Mouse (Mus musculus) megakaryocyte-erythroid progenitor cell, adult 5 weeks (primary cell): ENCODE results near the gene Gm5458. TPM values are rescaled to one million over a fixed set of nuclear protein-coding genes. Genes with fewer than 3 reads are reported as not detected.

Source experiments
- polyA plus RNA-seq: library from polyadenylated mRNA; stranded (reverse); fragments of >175 nt; gene quantifications from 2 replicates; pipeline ENCODE4 v1.2.3, GENCODE M21; 2012

The Gm5458 gene
- polyA plus RNA-seq, result not detected in 2 replicates

GRCm38 (mm10) chr14:19602481-19602880 lies at the start of gene Gm5458:
TSS of gene Gm5458 (minus strand) at chr14:19602581.

DNA sequence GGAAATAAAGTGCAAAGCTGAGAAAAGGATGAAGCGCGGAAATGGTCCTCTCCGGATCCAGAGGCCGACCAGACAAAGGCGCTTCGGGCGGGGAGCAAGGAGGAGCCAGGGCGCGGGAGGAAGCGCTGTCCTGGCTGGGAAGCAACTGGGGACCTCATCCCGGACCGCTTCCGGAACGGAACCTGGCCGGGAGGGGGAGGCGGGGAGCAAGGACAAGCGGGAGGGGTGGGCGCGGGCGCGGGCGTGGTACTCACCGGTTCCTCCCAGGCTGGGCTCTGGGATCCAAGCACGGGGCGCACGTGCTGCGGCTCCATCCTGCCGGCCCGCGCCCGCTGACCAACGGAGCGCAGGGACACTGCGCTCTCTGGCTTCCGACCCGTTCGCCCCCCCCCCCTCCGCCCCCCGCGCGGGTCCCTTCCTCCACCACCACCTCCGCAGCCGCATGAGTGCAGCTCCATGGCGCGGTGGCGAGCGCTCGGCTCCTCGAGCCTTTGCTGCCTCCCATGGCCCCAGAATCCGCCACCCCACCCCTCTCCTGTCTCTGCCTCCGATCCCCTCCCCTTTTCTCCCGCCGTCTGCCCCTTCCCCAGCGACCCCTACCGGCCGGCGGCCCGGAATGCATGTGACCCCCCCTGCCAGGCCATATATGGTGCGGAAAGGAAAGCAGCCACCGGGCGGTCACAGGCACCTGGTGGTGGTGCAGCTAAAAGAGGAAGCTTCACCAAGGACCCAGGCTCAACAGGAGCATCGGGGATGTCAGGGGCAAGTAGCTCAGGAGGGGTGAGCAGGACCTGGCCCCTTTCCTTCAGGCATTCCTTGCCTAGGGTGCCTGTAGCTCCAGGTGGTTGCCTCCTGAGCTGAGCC lies 17.3 kb downstream of the Gm5458 start, which contains the start of gene Gm2237:
Gm2237 (minus strand) TSS at position 332 of the 864 bp plus-strand sequence.

GRCm38 (mm10) chr14:19549863-19550262 lies 52.5 kb downstream of the Gm5458 start, which contains the start of gene Gm2244:
TSS of gene Gm2244 (minus strand) at chr14:19549963.

Other genes with a start within 250 kb of the Gm5458 start
- gene Gm21738, start 183.7 kb downstream of the Gm5458 start, polyA plus RNA-seq, result 9.5 and 13.2 TPM in 2 replicates
- gene Gm2244, start 52.6 kb downstream of the Gm5458 start, polyA plus RNA-seq, result 0.09 TPM in 1 of 2 replicates, not detected in the other
- gene Gm2237, start 17.4 kb downstream of the Gm5458 start, polyA plus RNA-seq, result 0.04 TPM in 1 of 2 replicates, not detected in the other
- gene Nid2, start 148.7 kb upstream of the Gm5458 start, polyA plus RNA-seq, result 0.51 and 0.66 TPM in 2 replicates
- 231 and 294 TPM in 2 replicates for gene Rtraf, start 221.2 kb upstream of the Gm5458 start, polyA plus RNA-seq